Mouse (Mus musculus) bone marrow macrophage, adult 2 months (primary cell): ENCODE results near the gene Fmo2.

Experiments
- CTCF ChIP-seq: IDR thresholded peaks from 2 replicates; pipeline ENCODE4 v1.5.1; 2012; ENCODE audit warnings: low read depth, mild to moderate bottlenecking, low read length, moderate library complexity
- POLR2A ChIP-seq: IDR thresholded peaks from 2 replicates; pipeline ENCODE4 v1.6.1; 2012; ENCODE audit warnings: mild to moderate bottlenecking, low read depth, low read length, borderline replicate concordance

- TF ChIP-seq POLR2A (no peak), CTCF (no peak)
Observed at GRCm38 (mm10) chr1:162831838-162832573, 66.5 kb downstream of the Fmo2 start.
